Mouse (Mus musculus): ENCODE measurements at regions not wholly inside any gene's neighbourhood (a gene's known extent, or its start where the extent isn't known, plus 50 kb on each side); places are given as distances from the start of the nearest gene placed in this dataset.

DNA sequence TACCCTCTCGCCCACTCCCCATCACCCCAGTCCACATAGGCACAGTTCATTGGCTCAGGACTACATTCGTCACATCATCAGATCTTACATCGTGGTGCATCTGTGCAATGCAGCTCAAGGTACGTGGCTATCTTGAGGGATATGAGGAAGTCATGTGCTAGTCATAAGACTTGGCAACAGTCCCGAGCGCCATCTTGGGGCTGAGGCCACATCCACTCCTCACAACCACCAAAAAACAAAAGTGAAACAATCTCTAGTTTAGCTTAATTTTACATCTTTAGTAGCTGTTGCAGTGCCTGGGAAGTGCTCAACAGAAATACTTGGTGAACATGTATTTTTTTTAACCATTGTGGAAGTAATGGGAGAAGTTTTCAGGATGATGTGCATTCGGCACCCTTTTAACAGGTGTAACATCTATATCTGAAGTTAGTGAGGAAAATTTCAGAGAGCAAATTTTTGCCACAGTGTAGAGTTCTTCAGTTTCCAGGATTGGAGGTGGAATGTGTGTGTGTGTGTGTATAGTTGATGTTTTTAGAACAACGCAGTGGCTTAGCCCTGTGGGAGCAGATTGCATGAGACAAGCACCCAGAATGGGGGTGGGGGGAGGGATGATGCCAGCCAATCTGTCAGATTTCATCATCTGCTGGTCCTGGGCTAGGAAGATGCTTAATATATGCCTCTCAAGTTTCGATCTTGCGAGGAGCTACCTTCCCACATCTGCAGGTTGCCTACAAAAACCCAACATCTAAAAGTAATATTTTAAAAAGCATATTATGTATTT lies 716.4 kb upstream of the 4930444P10Rik start:
- no peak for TF ChIP-seq POLR2A (IDR thresholded peaks at IDR 0.05; ENCODE audit: borderline replicate concordance, extremely low read depth, insufficient read depth, insufficient read length, poor library complexity, severe bottlenecking)
- no peak for TF ChIP-seq CTCF (IDR thresholded peaks at IDR 0.05; ENCODE audit: borderline replicate concordance, extremely low read depth, insufficient read depth, insufficient read length)
